Mouse (Mus musculus) right cerebral cortex, postnatal 36 days (tissue): ENCODE measurements around the gene Vpreb2.
"Not testable (repeated sequence)": the region's sequence is repeated elsewhere in the genome, so short reads cannot be mapped to it uniquely, and the experiment has no call there.

Source experiments
- DNase-seq, 2 experiments: peaks; one replicate each; pipeline ENCODE4 v3.0.0; 2022; ENCODE audit warnings: low spot score in 2 of 2, mixed read lengths in 1 of 2

The Vpreb2 gene

GRCm38 (mm10) chr16:17980128-17980527 lies at the start of gene Vpreb2:
Vpreb2 (plus strand) TSS chr16:17980428.
- no peak for DNase-seq

- DNase-seq: no peak
Measured at GRCm38 (mm10) chr16:17931906-17932460, 48.2 kb upstream of the Vpreb2 start.

GRCm38 (mm10) chr16:17933594-17934444 lies 46.4 kb upstream of the Vpreb2 start:
- DNase-seq: no peak

GRCm38 (mm10) chr16:17934445-17934910 lies 45.8 kb upstream of the Vpreb2 start:
- no peak for DNase-seq

GRCm38 (mm10) chr16:17936776-17937175 lies 43.5 kb upstream of the Vpreb2 start:
- DNase-seq: no peak

- no peak for DNase-seq
Measured at GRCm38 (mm10) chr16:17938187-17938586, 42.0 kb upstream of the Vpreb2 start.

GRCm38 (mm10) chr16:17938821-17939220 lies 41.4 kb upstream of the Vpreb2 start:
- DNase-seq: no peak

GRCm38 (mm10) chr16:17939255-17939751 lies 40.9 kb upstream of the Vpreb2 start:
- no peak for DNase-seq

- DNase-seq: no peak
Measured at GRCm38 (mm10) chr16:17943466-17943865, 36.8 kb upstream of the Vpreb2 start.

GRCm38 (mm10) chr16:17945081-17945831 lies 35.0 kb upstream of the Vpreb2 start:
- DNase-seq: no peak

- DNase-seq: no peak
Measured at GRCm38 (mm10) chr16:17949421-17949877, 30.8 kb upstream of the Vpreb2 start.

- no peak for DNase-seq
Measured at GRCm38 (mm10) chr16:17950068-17950467, 30.2 kb upstream of the Vpreb2 start.

- DNase-seq: no peak
Measured at GRCm38 (mm10) chr16:17951618-17952017, 28.6 kb upstream of the Vpreb2 start.

GRCm38 (mm10) chr16:17956052-17956638 lies 24.1 kb upstream of the Vpreb2 start:
- not testable (repeated sequence) for DNase-seq

GRCm38 (mm10) chr16:17962091-17962490 lies 18.1 kb upstream of the Vpreb2 start:
- DNase-seq: no peak

- no peak for DNase-seq
Measured at GRCm38 (mm10) chr16:17971853-17972252, 8.4 kb upstream of the Vpreb2 start.

GRCm38 (mm10) chr16:17977840-17978239 lies 2.4 kb upstream of the Vpreb2 start:
- not testable (repeated sequence) for DNase-seq

- no peak for DNase-seq
Measured at GRCm38 (mm10) chr16:17983201-17983600, 3.0 kb downstream of the Vpreb2 start.

GRCm38 (mm10) chr16:17984231-17984630 lies 4.0 kb downstream of the Vpreb2 start:
- no peak for DNase-seq

- no peak for DNase-seq
Measured at GRCm38 (mm10) chr16:17985078-17985477, 4.8 kb downstream of the Vpreb2 start.

GRCm38 (mm10) chr16:17986456-17987132 lies 6.4 kb downstream of the Vpreb2 start:
- DNase-seq: peak; percentile 6 to 22
